Mouse (Mus musculus) cerebellum, postnatal 4 days (tissue): ENCODE measurements around the gene Glipr2.

Source experiments
- DNase-seq, 2 experiments: peaks; one replicate each; pipeline ENCODE4 v3.0.0; 2022; ENCODE audit warnings: low spot score in 2 of 2, mixed read lengths in 1 of 2

Gene Glipr2

DNA sequence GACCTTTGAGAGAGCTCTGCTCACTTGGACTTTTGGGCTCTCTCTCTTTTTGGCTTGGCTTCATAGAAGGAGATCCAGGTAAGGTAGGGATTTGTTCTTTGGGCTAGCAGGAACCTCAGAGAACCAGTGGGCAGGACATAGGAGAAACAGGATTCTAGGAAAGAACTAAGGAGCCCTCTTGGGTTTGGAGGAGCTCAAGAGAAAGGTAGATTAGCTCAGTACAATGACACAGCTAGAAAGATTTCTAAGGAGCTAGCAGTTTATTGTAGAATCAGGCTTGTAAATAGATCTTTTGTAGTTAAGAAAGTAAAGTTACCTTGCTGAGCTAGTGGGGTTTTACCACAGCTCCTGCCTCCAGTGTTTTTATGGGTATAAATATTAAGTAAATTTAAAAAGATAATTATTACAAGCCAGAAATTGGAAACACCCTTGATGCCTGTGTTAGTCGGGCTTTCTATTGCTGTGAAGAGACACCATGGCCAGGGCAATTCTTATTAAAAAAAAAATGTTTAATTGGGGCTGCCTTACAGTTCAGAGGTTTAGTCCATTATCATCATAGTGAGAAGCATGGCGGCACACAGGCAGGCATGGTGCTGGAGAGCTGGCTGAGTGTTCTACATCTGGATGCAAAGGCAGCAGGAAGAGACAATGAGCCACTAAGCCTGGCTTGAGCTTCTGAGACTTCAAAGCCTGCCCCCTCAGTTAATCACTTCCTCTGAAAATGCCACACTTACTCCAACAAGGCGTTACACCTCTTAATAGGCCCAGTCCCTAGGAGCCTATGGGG, 47.6 kb downstream of the Glipr2 start:
- DNase-seq, result no peak

- no peak for DNase-seq
Observed at GRCm38 (mm10) chr4:44010176-44010575, 53.0 kb downstream of the Glipr2 start.

GRCm38 (mm10) chr4:44010893-44011292, 53.7 kb downstream of the Glipr2 start:
- no peak for DNase-seq

- DNase-seq, result no peak
Observed at GRCm38 (mm10) chr4:44011799-44012198, 54.6 kb downstream of the Glipr2 start.

DNA sequence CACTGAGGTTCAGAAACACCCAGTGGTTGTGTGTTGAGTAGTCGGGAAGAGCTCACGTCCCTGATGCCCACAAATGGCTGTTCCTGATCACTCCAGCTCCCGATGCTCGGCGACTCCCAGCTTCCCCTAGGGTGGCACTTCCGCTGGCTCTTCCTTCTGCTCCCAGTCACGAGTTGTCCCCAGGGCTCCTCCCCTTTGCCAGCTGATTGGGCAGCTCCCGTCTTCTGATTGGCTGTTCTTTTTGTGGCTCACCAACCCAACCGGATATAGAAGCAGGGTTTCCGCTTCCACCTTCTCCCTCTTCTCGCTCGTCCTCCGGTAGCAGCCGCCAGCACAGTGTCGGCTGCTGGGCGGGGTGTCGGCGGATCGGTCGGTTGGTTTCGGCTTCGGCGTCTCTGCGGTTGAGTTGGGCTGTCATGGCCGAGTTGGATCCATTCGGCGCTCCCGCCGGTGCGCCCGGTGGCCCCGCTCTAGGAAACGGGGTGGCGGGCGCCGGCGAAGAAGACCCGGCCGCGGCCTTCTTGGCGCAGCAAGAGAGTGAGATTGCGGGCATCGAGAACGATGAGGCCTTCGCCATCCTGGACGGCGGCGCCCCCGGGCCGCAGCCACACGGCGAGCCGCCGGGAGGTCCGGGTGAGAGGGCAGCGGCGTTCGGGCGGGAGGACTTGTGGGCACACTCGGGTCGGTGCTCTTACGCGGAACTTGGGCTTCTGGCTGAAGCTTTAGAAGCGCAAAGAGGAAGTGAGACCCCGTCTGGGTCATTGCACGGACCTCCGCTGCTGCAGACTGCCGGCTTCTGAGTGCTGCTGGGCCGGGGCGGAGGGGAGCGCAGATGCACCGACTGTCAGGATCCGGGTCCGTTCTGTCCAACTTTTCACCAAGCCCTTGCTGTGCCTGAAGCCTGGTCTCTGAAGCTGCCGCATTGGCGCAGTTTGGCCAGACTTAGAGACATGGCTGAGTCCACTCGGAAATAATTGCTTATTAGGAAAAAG, 55.5 kb downstream of the Glipr2 start:
- DNase-seq, result peak; percentile 70 to 86

- DNase-seq, result no peak
Observed at GRCm38 (mm10) chr4:44013391-44014070, 56.3 kb downstream of the Glipr2 start.

- DNase-seq, result no peak
Observed at GRCm38 (mm10) chr4:44016071-44016470, 58.9 kb downstream of the Glipr2 start.

DNA sequence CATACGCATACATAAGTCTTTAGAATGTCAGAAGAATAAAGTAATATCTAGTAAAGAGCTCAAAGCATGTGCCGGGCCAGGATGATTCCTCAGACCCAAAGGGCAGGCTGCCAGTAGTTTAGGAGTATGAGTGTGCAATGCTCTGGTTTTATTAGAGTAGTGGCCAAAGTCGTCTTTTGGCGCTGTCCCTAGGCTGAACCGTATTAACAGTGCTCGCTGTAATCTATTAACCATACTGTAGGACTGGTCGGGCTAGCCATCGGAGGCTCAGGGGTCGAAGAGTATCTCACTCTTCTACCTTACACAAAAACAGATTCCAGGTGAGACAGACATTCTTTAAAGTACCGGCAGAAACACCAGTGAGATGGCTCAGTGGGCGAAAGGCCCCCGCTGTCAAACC, 59.6 kb downstream of the Glipr2 start:
- DNase-seq, result no peak

DNA sequence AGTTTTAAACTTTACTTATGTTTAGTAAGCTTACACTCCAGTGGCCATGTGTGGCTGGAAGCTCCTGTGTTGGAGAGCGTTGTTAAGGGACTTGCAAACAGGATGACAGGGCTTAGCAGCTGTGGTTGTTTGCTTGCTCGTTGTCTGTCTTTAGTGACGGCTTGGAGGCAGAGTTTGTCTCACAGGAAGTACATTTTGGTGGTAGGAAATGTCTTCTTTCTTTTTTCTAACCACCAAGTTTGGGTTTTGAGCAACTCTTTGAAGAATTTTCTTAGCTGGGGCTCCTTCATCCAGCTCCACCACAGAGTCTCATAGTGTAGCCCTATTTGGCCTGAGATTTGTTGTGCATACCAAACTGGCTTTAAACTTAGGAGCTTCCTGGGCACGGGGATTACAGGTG, 65.1 kb downstream of the Glipr2 start:
- no peak for DNase-seq

DNA sequence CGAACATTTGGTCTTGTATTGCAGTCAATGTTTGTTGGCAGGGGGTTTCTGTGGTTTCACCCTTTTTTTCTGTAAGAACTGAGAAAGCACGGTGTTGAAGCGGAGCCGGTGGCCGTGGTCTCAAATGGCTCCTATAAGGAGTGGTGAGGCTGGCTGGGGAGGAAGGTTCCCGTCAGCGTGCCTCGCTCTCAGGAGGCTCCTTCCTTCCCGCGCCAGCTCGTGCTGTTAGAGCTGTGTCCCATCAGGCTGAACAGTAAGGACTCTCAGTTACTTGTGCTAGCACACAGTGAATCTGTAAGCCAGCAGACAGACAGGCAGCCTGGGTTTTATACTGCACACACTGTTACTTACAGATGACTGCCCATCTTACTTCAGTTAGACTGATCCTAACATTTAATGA, 65.6 kb downstream of the Glipr2 start:
- no peak for DNase-seq

GRCm38 (mm10) chr4:44023681-44024080, 66.5 kb downstream of the Glipr2 start:
- no peak for DNase-seq

DNA sequence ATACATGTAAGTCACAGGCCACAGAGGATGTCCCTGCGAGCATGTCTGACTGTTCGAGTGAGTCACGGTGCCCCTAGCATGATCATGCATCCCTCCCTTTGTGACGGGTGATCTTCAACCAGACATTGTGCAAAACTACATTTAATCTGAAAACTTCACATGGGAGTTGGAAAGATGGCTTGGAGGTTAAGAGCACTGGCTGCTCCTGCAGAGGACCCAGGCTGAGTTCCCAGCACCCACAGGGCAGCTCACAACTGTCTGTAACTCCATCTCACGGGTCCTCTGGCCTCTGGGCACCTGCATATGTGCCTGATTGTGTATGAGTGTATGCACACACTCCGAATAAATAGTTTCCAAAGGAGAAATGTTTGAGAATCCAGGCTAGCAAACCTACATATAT, 67.0 kb downstream of the Glipr2 start:
- DNase-seq, result no peak

DNA sequence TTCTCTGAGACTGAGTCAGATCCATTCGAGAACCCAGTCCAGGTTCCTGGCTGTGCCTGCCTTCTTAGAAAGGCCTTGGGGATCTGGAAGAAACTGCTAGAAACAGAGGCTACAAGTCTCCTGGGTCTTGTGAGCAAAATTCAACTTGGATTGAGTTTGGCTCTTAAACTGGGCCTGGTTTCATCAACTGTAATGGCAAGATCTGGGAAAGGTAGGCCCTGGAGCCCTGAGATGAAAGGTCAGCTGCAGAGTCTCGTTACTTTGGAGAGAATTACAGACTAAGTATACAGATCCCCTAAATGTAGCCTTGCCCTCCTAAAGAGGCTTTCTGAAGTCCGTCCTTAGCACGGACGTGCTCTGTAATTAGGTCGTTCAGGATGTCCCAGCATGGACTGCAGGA, 68.4 kb downstream of the Glipr2 start:
- peak in 1 of 2 experiments; percentile 12 for DNase-seq
